Comparison of ENCODE assay signal across 26 mouse cellular contexts in the genomic region with DNA sequence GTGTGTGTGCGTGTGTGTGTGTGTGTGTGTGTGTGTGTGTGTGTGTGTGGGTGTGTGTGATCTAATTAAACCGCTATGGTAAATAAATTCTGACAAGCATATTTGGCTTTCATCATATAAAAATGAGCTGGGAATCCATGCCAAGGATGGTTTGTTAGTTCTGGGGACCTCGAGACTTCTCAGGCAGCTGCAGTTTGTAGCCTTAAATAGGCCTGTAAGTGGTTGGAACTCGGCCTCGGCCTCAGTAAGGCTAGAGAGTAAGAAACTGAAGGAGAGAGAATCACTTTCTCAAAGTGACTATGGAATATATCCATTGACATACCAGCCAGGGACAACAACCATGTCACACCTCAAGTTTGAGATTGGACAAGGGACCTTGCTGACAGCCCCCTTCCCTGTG.
A peak's percentile ranks its signal among the peaks of the same experiment; 100 is the strongest.
DNase-seq lines count a peak whose midpoint lies in the region; ATAC-seq lines count a peak whose summit lies in the region.
"Had no signal": no experiment of that assay in that cellular context is flagged by ENCODE, and none has a peak within 500 bp of the region (broad histone marks: within the 10 kb centered on the region; RNA-seq: fewer than 3 reads in every experiment).

No protein-coding gene starts in this region.

- H3K9ac ChIP-seq in kidney, embryonic 15.5 days, result no peak overlapping the region
- no peak overlapping the region for H3K9ac ChIP-seq in lung, embryonic 16.5 days (ENCODE audit: low read length)
- H3K9ac ChIP-seq in limb, embryonic 13.5 days, result no peak overlapping the region
- H3K9ac ChIP-seq in stomach, embryonic 14.5 days (replicated peaks; ENCODE audit: low read depth, low read length), result no peak overlapping the region
- H3K9ac ChIP-seq in hindbrain, embryonic 13.5 days, result no peak overlapping the region
- H3K9ac ChIP-seq: forebrain, postnatal 0 days; liver, embryonic 12.5 days; neural tube, embryonic 15.5 days had no signal

- no peaks in the 10 kb centered on the region for H3K27me3 ChIP-seq in kidney, embryonic 15.5 days
- H3K27me3 ChIP-seq in lung, embryonic 16.5 days (ENCODE audit: control insufficient read depth, insufficient read depth, low read depth, low read length), result no peaks in the 10 kb centered on the region
- H3K27me3 ChIP-seq in limb, embryonic 13.5 days, result no peaks in the 10 kb centered on the region
- no peaks in the 10 kb centered on the region for H3K27me3 ChIP-seq in stomach, embryonic 14.5 days (ENCODE audit: control insufficient read depth, insufficient read depth, low read length)
- H3K27me3 ChIP-seq in hindbrain, embryonic 13.5 days, result no peaks in the 10 kb centered on the region
- H3K27me3 ChIP-seq: liver, embryonic 12.5 days; neural tube, embryonic 15.5 days had no signal

- H3K9me3 ChIP-seq in kidney, embryonic 15.5 days (replicated peaks), result no peaks in the 10 kb centered on the region
- H3K9me3 ChIP-seq in lung, embryonic 16.5 days (ENCODE audit: control insufficient read depth, low read length), result no peaks in the 10 kb centered on the region
- H3K9me3 ChIP-seq in limb, embryonic 13.5 days, result no peaks in the 10 kb centered on the region
- H3K9me3 ChIP-seq in stomach, embryonic 14.5 days (ENCODE audit: control insufficient read depth, low read depth, low read length), result no peaks in the 10 kb centered on the region
- no peaks in the 10 kb centered on the region for H3K9me3 ChIP-seq in hindbrain, embryonic 13.5 days
- H3K9me3 ChIP-seq: forebrain, embryonic 10.5 days; hindbrain, embryonic 10.5 days; liver, embryonic 12.5 days; midbrain, embryonic 10.5 days; neural tube, embryonic 15.5 days had no signal

- H3K4me2 ChIP-seq in kidney, embryonic 15.5 days, result no peak overlapping the region
- H3K4me2 ChIP-seq in lung, embryonic 16.5 days (ENCODE audit: low read depth, low read length), result no peak overlapping the region
- H3K4me2 ChIP-seq in limb, embryonic 13.5 days (replicated peaks), result no peak overlapping the region
- no peak overlapping the region for H3K4me2 ChIP-seq in stomach, embryonic 14.5 days (replicated peaks; ENCODE audit: low read depth, low read length)
- H3K4me2 ChIP-seq in hindbrain, embryonic 13.5 days, result no peak overlapping the region
- H3K4me2 ChIP-seq: liver, embryonic 12.5 days; neural tube, embryonic 15.5 days had no signal

- H3K4me3 ChIP-seq in kidney, embryonic 15.5 days (replicated peaks), result no peak overlapping the region
- no peak overlapping the region for H3K4me3 ChIP-seq in lung, embryonic 16.5 days (ENCODE audit: low read length)
- no peak overlapping the region for H3K4me3 ChIP-seq in limb, embryonic 13.5 days
- H3K4me3 ChIP-seq in stomach, embryonic 14.5 days (ENCODE audit: low read depth, low read length), result no peak overlapping the region
- H3K4me3 ChIP-seq in hindbrain, embryonic 13.5 days, result no peak overlapping the region
- H3K4me3 ChIP-seq: forebrain, embryonic 10.5 days; hindbrain, embryonic 10.5 days; liver, embryonic 12.5 days; midbrain, embryonic 10.5 days; neural tube, embryonic 15.5 days had no signal

- no peak for ATAC-seq in kidney, embryonic 15.5 days (replicated peaks; ENCODE audit: low FRiP score)
- ATAC-seq in lung, embryonic 16.5 days (ENCODE audit: low read depth), result no peak
- ATAC-seq in limb, embryonic 13.5 days (ENCODE audit: low FRiP score, low read depth), result no peak
- no peak for ATAC-seq in stomach, embryonic 14.5 days (ENCODE audit: insufficient number of reproducible peaks, insufficient read depth, low FRiP score, low read depth)
- ATAC-seq in hindbrain, embryonic 13.5 days (ENCODE audit: low FRiP score), result no peak
- ATAC-seq: activated CD4-positive, CD25-positive, alpha-beta regulatory T cell, adult 4 months; forebrain, postnatal 0 days; hindbrain, postnatal 0 days; liver, embryonic 12.5 days had no signal

- WGBS in kidney, embryonic 15.5 days, result 75% methylated on average over 5 of the region's 5 CpGs
- 46% methylated on average over 5 of the region's 5 CpGs for WGBS in lung, embryonic 16.5 days
- WGBS in limb, embryonic 13.5 days, result 58% methylated on average over 5 of the region's 5 CpGs
- 53% methylated on average over 5 of the region's 5 CpGs for WGBS in stomach, embryonic 14.5 days
- WGBS in hindbrain, embryonic 13.5 days, result 86% methylated on average over 5 of the region's 5 CpGs

- peak overlapping the region; percentile 2; the same call in 1 of the 2 replicates for H3K27ac ChIP-seq in kidney, embryonic 15.5 days
- peak overlapping the region; percentile 17; the same call in 1 of the 2 replicates for H3K27ac ChIP-seq in lung, embryonic 16.5 days (ENCODE audit: low read length)
- peak overlapping the region; percentile 48; the same call in 1 of the 2 replicates for H3K27ac ChIP-seq in limb, embryonic 13.5 days
- H3K27ac ChIP-seq in stomach, embryonic 14.5 days (ENCODE audit: low read length), result peak overlapping the region; percentile 66; the same call in 1 of the 2 replicates
- no peak overlapping the region for H3K27ac ChIP-seq in hindbrain, embryonic 13.5 days
- H3K27ac ChIP-seq: forebrain, embryonic 10.5 days; hindbrain, embryonic 10.5 days; hindbrain, postnatal 0 days; liver, embryonic 12.5 days; midbrain, embryonic 10.5 days; neural tube, embryonic 15.5 days had no signal

- no peak for DNase-seq in kidney, postnatal 36 days
- DNase-seq in lung, postnatal 25 days (ENCODE audit: low spot score), result no peak
- no peak for DNase-seq in adrenal gland, postnatal 36 days
- DNase-seq: adrenal gland, adult 8-10 months; cerebellum, adult 9-10 months; forebrain, postnatal 0 days; gastrocnemius, postnatal 25 days; heart, adult 18-20 months; heart, postnatal 10 days; kidney, adult 11 months; layer of hippocampus, adult 9-11 months; lung, adult 18-20 months; right cerebral cortex, adult 18-20 months; right cerebral cortex, postnatal 4 days had no signal

- peaks cover 9% of the 10 kb centered on the region; the same call in 1 of the 2 replicates for H3K36me3 ChIP-seq in kidney, embryonic 15.5 days
- no peaks in the 10 kb centered on the region for H3K36me3 ChIP-seq in lung, embryonic 16.5 days (ENCODE audit: control insufficient read depth, insufficient read depth, low read length)
- H3K36me3 ChIP-seq in limb, embryonic 13.5 days, result peaks cover 16% of the 10 kb centered on the region; the same call in 1 of the 2 replicates
- no peaks in the 10 kb centered on the region for H3K36me3 ChIP-seq in stomach, embryonic 14.5 days (ENCODE audit: control insufficient read depth, insufficient read depth, low read length)
- H3K36me3 ChIP-seq in hindbrain, embryonic 13.5 days, result peaks cover 26% of the 10 kb centered on the region
- H3K36me3 ChIP-seq: liver, embryonic 12.5 days had no signal

- no peaks in the 10 kb centered on the region for H3K4me1 ChIP-seq in kidney, embryonic 15.5 days
- peaks cover 3% of the 10 kb centered on the region for H3K4me1 ChIP-seq in lung, embryonic 16.5 days (replicated peaks; ENCODE audit: control insufficient read depth, insufficient read depth, low read length)
- H3K4me1 ChIP-seq in limb, embryonic 13.5 days, result peaks cover 29% of the 10 kb centered on the region
- H3K4me1 ChIP-seq in stomach, embryonic 14.5 days (ENCODE audit: control insufficient read depth, insufficient read depth, low read length), result no peaks in the 10 kb centered on the region
- H3K4me1 ChIP-seq in hindbrain, embryonic 13.5 days (replicated peaks), result no peaks in the 10 kb centered on the region; the same call in 1 of the 2 replicates
- H3K4me1 ChIP-seq: forebrain, embryonic 10.5 days; hindbrain, embryonic 10.5 days; liver, embryonic 12.5 days; midbrain, embryonic 10.5 days; neural tube, embryonic 15.5 days had no signal
